Mouse (Mus musculus): ENCODE measurements at regions not wholly inside any gene's neighbourhood (a gene's known extent, or its start where the extent isn't known, plus 50 kb on each side); places are given as distances from the start of the nearest gene placed in this dataset.

GRCm38 (mm10) chr13:84565644-84566532 is 343.8 kb downstream of the Tmem161b start:
- TF ChIP-seq EP300 (optimal IDR thresholded peaks at IDR 0.05) (no peak), CTCF (IDR thresholded peaks at IDR 0.05; ENCODE audit: low read depth) (no peak)
- no peak overlapping the region for H3K9ac ChIP-seq (ENCODE audit: low read length)
- H3K4me1 ChIP-seq (replicated peaks; ENCODE audit: control insufficient read depth, insufficient read depth) = no peaks in the 10 kb centered on the region
- ATAC-seq (ENCODE audit: low FRiP score, low TSS enrichment) (no peak), DNase-seq (ENCODE audit: low spot score) (no peak)
- H3K36me3 ChIP-seq (ENCODE audit: control insufficient read depth, insufficient read depth, low read length) = no peaks in the 10 kb centered on the region
- H3K27ac ChIP-seq (replicated peaks) = no peak overlapping the region
- WGBS = 82% methylated on average over 11 of the region's 11 CpGs
- no peaks in the 10 kb centered on the region for H3K27me3 ChIP-seq (ENCODE audit: control insufficient read depth, insufficient read depth, low read length)
- H3K9me3 ChIP-seq (ENCODE audit: control insufficient read depth, low read length) = no peaks in the 10 kb centered on the region
- no peak overlapping the region for H3K4me3 ChIP-seq (ENCODE audit: low read depth, low read length)
- H3K4me2 ChIP-seq (replicated peaks; ENCODE audit: low read depth) = no peak overlapping the region

GRCm38 (mm10) chr13:84566533-84566832 is 344.4 kb downstream of the Tmem161b start:
- no peak for ATAC-seq (ENCODE audit: low FRiP score, low TSS enrichment)
- Histone ChIP-seq H3K4me2 (replicated peaks; ENCODE audit: low read depth) (no peak overlapping the region), H3K36me3 (ENCODE audit: control insufficient read depth, insufficient read depth, low read length) (no peaks in the 10 kb centered on the region), H3K4me1 (replicated peaks; ENCODE audit: control insufficient read depth, insufficient read depth) (no peaks in the 10 kb centered on the region), H3K9me3 (ENCODE audit: control insufficient read depth, low read length) (no peaks in the 10 kb centered on the region), H3K27me3 (ENCODE audit: control insufficient read depth, insufficient read depth, low read length) (no peaks in the 10 kb centered on the region), H3K9ac (ENCODE audit: low read length) (no peak overlapping the region), H3K27ac (replicated peaks) (no peak overlapping the region), H3K4me3 (ENCODE audit: low read depth, low read length) (no peak overlapping the region)
- WGBS = 81% methylated on average over 6 of the region's 6 CpGs
- TF ChIP-seq CTCF (IDR thresholded peaks at IDR 0.05; ENCODE audit: low read depth) (no peak), EP300 (optimal IDR thresholded peaks at IDR 0.05) (no peak)
- DNase-seq (ENCODE audit: low spot score) = no peak

- Histone ChIP-seq H3K36me3 (ENCODE audit: control insufficient read depth, insufficient read depth, low read length) (no peaks in the 10 kb centered on the region), H3K9me3 (ENCODE audit: control insufficient read depth, low read length) (no peaks in the 10 kb centered on the region), H3K4me2 (replicated peaks; ENCODE audit: low read depth) (no peak overlapping the region), H3K4me1 (replicated peaks; ENCODE audit: control insufficient read depth, insufficient read depth) (no peaks in the 10 kb centered on the region), H3K4me3 (ENCODE audit: low read depth, low read length) (no peak overlapping the region), H3K9ac (ENCODE audit: low read length) (no peak overlapping the region), H3K27ac (replicated peaks) (no peak overlapping the region), H3K27me3 (ENCODE audit: control insufficient read depth, insufficient read depth, low read length) (no peaks in the 10 kb centered on the region)
- TF ChIP-seq EP300 (optimal IDR thresholded peaks at IDR 0.05) (no peak), CTCF (IDR thresholded peaks at IDR 0.05; ENCODE audit: low read depth) (no peak)
- ATAC-seq (ENCODE audit: low FRiP score, low TSS enrichment) (no peak), DNase-seq (ENCODE audit: low spot score) (no peak)
Measured at GRCm38 (mm10) chr13:84569371-84569770, 347.3 kb downstream of the Tmem161b start.

- Histone ChIP-seq H3K36me3 (ENCODE audit: control insufficient read depth, insufficient read depth, low read length) (no peaks in the 10 kb centered on the region), H3K4me3 (ENCODE audit: low read depth, low read length) (no peak overlapping the region), H3K27ac (replicated peaks) (no peak overlapping the region), H3K4me2 (replicated peaks; ENCODE audit: low read depth) (no peak overlapping the region), H3K9me3 (ENCODE audit: control insufficient read depth, low read length) (no peaks in the 10 kb centered on the region), H3K4me1 (replicated peaks; ENCODE audit: control insufficient read depth, insufficient read depth) (no peaks in the 10 kb centered on the region), H3K9ac (ENCODE audit: low read length) (no peak overlapping the region), H3K27me3 (ENCODE audit: control insufficient read depth, insufficient read depth, low read length) (no peaks in the 10 kb centered on the region)
- TF ChIP-seq EP300 (optimal IDR thresholded peaks at IDR 0.05) = no peak
- no peak for TF ChIP-seq CTCF (IDR thresholded peaks at IDR 0.05; ENCODE audit: low read depth)
- ATAC-seq (ENCODE audit: low FRiP score, low TSS enrichment) = no peak
- DNase-seq (ENCODE audit: low spot score) = no peak
- 66% methylated on average over 2 of the region's 2 CpGs for WGBS
Measured at GRCm38 (mm10) chr13:84570206-84570605, 348.1 kb downstream of the Tmem161b start.

- H3K9me3 ChIP-seq (ENCODE audit: control insufficient read depth, low read length) = no peaks in the 10 kb centered on the region
- no peak overlapping the region for H3K4me2 ChIP-seq (replicated peaks; ENCODE audit: low read depth)
- no peaks in the 10 kb centered on the region for H3K27me3 ChIP-seq (ENCODE audit: control insufficient read depth, insufficient read depth, low read length)
- no peak overlapping the region for H3K9ac ChIP-seq (ENCODE audit: low read length)
- no peak overlapping the region for H3K27ac ChIP-seq (replicated peaks)
- 29% methylated on average over 10 of the region's 10 CpGs for WGBS
- H3K36me3 ChIP-seq (ENCODE audit: control insufficient read depth, insufficient read depth, low read length) = no peaks in the 10 kb centered on the region
- no peaks in the 10 kb centered on the region for H3K4me1 ChIP-seq (replicated peaks; ENCODE audit: control insufficient read depth, insufficient read depth)
- DNase-seq (ENCODE audit: low spot score) (no peak), ATAC-seq (ENCODE audit: low FRiP score, low TSS enrichment) (no peak)
- H3K4me3 ChIP-seq (ENCODE audit: low read depth, low read length) = no peak overlapping the region
- TF ChIP-seq CTCF (IDR thresholded peaks at IDR 0.05; ENCODE audit: low read depth) (no peak), EP300 (optimal IDR thresholded peaks at IDR 0.05) (no peak)
Measured at GRCm38 (mm10) chr13:84570984-84571844, 349.1 kb downstream of the Tmem161b start.

GRCm38 (mm10) chr13:84571845-84572193 is 349.7 kb downstream of the Tmem161b start:
- no peak overlapping the region for H3K4me2 ChIP-seq (replicated peaks; ENCODE audit: low read depth)
- DNase-seq (ENCODE audit: low spot score) (no peak), ATAC-seq (ENCODE audit: low FRiP score, low TSS enrichment) (no peak)
- no peak overlapping the region for H3K9ac ChIP-seq (ENCODE audit: low read length)
- no peak overlapping the region for H3K4me3 ChIP-seq (ENCODE audit: low read depth, low read length)
- no peaks in the 10 kb centered on the region for H3K36me3 ChIP-seq (ENCODE audit: control insufficient read depth, insufficient read depth, low read length)
- no peaks in the 10 kb centered on the region for H3K27me3 ChIP-seq (ENCODE audit: control insufficient read depth, insufficient read depth, low read length)
- no peaks in the 10 kb centered on the region for H3K9me3 ChIP-seq (ENCODE audit: control insufficient read depth, low read length)
- no peak for TF ChIP-seq CTCF (IDR thresholded peaks at IDR 0.05; ENCODE audit: low read depth)
- no peak for TF ChIP-seq EP300 (optimal IDR thresholded peaks at IDR 0.05)
- WGBS = 86% methylated on average over 3 of the region's 3 CpGs
- H3K4me1 ChIP-seq (replicated peaks; ENCODE audit: control insufficient read depth, insufficient read depth) = no peaks in the 10 kb centered on the region
- H3K27ac ChIP-seq (replicated peaks) = no peak overlapping the region
